Mouse (Mus musculus): ENCODE measurements around the gene Dnah10.
A peak's percentile ranks its signal among the peaks of the same experiment; 100 is the strongest.
"Not testable (repeated sequence)": the region's sequence is repeated elsewhere in the genome, so short reads cannot be mapped to it uniquely, and the experiment has no call there.

Gene Dnah10

DNA sequence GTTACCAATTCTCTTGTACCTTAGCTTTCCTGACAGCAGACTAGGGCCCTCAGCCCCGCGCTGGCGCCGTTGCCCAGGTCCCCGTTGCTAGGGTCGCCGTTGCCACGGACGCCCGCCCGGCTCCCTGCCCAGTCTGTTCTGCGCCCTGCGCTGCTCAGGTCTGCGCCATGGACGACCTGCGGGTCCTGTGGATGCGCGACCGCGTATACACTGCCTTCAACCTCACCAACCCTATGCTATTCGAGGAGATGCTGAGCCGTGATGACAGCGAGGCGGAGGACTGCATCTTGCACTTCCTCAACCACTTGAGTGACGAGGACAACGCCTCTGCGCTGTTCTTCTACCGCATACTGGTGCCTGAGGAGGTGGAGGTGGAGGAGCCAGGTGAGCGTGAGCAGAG lies at the start of gene Dnah10:
Gene Dnah10 (plus strand): TSS at position 89 of the 400 bp plus-strand sequence.
- no peak for DNase-seq

DNA sequence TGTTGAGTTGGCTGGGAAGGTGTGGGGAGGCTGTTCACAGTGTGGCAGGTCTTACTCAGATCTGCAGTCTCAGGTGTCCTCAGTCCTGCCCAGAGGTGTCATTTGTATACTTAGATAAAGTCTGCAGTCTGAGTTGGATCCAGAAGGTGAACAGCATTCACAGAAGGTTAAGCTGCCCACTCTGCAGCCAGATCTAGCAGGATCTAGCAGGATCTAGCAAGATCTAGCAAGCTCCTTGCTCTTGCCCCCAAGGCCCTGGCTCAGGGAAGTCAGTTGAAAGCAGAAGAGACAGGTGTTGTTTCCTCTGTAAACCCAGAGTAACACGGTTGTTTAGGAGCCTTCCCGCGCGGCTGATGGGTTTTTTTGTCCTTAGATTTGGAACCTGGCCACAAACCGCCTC lies 11.1 kb upstream of the Dnah10 start:
- no peak for DNase-seq

DNA sequence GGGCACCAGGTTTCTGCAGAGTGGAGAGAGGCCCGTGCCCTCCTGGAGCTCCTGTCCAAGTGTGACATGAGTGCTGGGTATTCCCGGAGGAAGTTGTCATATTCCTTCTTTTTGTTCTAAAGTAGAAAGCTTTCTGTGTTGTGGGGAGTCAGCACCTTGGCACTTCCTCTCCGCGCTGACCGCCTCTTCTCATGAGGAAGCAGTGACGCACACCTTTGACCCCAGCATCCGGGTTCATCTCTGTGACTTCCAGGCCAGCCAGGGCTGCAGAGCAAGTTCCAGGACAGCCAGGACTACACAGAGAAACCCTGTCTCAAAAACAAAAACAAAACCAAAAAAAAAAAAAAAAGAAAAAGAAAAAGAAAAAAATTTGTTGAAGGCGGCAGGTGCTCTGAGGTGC lies 9.8 kb upstream of the Dnah10 start:
- DNase-seq: no peak

DNA sequence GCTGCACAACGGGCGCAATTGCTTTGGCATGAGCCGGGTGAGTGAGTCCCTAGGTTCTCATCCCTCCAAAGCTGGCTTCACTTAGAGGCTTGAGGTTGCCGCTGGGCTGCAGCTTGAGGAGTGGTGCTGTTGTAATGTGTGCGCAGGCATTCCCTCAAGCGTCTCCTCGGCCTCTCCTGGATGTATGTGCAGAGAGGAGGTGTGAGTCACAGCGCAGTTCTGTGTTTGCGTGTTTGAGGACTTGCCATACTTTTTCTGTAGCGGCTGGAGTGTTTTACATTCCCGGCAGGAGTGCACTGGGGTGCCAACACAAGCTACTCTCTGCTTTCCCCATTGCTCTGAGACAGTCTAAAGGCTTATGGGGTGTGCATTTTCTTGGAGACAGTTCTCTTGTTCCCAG lies 6.9 kb upstream of the Dnah10 start:
- no peak for DNase-seq

DNA sequence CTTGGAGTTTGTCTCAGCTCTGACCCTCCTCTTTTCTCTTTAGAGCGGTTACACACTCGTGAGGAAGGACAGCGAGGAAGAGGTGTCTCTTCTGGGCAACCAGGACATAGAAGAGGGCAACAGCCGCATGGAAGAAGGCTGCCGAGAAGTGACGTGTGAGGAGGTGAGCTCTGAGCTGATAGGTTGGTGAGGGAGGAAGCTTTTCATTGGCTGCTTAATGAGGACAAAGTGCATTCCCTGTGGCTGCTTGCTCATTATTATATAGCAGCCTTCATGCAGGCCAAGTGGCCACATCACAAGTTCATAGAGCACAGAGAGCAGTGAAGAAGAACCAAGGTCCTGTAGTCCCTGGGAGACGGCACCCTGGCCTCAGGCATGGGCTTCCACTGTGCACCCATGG lies 6.5 kb upstream of the Dnah10 start:
- no peak for DNase-seq

DNA sequence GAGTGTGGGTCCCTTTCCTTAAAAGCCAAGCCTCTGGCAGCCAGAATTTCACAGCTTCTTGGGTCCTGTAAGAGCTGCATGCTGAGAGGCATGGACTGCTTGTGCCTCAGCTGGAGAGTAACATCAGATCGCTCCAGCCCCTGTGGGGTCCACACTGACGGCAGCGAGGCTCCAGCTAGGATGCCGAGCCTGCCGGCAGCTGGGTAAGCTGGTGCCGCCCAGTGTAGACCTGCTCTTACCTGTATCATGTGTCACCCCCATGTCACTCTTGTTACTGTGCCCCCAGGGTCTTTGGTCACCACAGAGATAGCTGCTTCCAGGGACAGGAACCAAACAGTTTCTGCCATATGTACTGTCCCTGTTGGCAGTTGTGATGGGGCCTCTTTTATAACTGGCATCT lies 1.8 kb upstream of the Dnah10 start:
- no peak for DNase-seq

DNA sequence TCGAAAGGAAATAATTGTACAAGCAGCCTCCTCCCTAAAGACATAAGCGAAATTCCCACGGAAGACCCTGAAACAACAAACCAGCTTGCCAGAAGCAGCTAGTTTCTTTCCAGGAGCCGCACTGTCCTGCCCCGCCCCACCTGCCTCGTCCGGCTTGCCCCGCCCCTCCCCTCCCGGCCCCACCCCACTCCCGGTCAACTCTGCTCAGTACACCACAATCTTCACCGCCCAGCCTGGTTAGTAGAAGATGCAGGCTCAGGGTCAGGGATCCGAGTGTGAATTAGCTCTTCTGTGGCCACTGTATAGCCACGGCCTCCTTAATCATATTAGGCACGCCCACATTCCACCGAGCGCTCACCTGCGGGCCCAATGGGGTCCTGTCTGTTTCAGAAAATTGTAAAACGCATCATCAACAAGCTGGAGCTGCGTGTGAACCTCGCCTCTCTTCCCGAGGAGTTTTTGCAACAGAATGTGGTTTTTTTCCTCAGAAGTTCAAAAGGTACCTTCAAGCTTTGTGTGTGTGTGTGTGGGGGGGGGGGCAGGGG lies 4.8 kb downstream of the Dnah10 start:
- peak; percentile 5 to 10 for DNase-seq

DNA sequence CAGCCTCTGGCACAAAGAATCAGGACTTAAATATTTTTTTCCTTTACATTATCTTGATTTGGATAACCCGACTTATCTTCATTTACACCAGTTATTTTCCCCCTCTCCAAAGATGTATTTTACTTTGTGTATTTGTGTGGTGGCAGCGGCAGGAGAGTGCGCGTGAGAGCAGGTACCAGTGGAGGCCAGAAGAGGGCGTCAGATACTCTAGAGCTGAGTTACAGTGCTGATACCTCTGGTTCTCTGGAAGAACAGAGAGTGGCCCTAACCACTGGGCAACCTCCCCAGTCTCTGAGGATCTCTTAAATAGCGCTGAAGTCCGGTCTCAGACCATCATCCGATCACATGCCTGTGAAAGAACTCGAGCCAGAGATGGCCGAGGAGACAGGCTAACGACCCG lies 9.1 kb downstream of the Dnah10 start:
- no peak for DNase-seq

DNA sequence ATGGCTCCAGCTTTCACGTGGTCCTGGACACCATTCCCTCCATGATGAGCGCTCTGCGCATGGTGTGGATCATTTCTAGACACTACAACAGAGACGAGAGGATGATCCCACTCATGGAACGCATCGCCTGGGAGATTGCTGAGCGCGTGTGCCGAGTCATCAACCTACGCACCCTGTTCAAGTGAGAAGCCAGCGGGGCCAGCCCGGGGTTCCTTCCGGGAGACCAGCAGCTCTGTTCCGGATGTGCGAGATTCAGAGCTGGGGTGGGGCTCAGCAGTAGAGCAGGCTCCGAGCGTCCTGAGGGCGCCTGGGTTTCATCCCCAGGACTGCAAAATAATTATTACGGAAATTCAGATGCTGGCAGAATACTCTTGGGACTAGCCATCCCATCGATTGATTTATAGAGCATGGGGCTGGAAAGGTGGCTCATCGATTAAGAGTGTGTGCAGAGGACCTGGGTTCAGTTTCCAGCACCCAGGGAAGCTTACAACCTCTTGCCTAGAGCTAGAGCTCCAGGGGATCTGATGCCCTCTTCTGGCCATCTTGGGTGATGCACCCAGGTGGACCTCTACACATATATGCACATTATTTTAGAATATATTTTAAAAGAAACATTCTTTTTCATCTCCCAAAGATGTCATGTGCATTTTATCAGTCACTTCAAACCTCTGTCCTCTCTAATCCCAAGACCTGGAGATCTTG lies 17.2 kb downstream of the Dnah10 start:
- DNase-seq: peak in 1 of 2 experiments; percentile 10

DNA sequence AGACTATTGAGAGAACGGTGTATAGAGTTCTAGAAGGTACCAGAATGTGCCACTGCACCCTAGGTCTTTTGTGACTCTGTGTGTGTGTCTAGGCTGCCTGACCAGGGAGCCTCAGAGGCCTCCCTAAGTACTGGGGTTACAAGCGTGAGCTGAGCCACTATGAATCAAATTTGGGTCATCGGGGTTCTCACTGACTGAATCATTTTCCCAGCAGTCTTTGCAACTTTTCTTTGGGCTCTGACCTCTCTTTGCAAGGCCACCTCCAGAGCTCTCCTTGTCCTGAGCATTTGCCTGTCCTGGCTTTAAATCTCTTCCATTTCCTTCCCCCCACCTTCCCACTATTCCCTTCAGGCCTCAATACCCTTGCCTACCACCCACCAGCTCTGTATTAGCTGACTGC lies 19.0 kb downstream of the Dnah10 start:
- DNase-seq: no peak

DNA sequence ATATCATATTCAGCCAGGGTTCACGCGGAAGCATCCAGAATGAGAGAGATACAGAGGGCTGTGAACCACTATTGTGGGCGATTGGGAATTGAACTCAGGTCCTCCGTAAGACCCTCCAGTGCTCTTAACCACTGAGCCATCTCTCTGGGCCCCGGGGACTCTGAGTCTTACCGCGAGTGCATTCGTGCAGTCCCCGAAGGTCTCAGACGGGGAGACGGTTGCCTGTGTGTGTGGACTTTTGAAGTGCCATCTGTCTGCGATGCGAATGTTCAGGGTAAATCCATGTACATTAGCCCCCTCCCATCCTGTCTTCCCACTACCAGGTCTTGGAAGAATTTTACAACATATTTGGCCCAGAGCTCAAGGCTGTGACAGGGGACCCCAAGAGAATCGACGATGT lies 21.3 kb downstream of the Dnah10 start:
- no peak for DNase-seq

DNA sequence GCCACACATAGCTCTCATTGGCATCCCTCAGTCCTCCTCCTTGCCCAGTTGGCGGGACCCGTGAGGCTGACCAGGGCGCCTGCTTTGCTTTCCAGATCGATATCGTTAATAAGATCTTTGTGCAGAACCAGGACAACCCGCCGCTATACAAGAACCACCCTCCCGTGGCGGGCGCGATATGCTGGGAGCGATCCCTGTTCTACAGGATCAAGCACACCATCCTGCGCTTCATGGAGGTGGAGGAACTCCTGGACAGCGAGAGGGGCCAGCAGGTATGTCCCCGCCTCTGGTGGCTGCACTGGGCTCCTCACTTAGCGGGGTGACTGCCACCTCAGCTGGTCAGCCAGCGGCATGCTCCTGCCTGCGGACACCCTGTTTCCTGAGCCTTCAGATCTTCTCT lies 23.4 kb downstream of the Dnah10 start:
- no peak for DNase-seq

DNA sequence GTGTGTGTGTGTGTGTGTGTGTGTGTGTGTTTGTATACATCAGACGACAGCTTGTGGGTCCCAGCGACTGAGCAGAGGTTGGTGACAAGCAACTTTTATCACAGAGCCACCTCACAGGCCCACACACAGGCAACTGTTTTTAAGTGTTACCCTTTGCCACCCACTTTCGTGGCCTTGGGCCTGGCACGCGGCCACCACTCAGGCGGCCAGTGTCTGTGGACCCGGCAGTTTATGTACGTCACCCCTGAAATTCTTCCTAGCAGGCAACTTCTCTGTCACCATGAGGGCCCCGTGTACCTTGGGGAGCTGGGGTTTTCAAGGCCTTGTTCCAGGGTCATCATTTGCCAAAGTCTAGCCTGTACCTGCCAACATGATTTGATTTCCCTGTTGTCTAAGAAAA lies 26.8 kb downstream of the Dnah10 start:
- DNase-seq: no peak

DNA sequence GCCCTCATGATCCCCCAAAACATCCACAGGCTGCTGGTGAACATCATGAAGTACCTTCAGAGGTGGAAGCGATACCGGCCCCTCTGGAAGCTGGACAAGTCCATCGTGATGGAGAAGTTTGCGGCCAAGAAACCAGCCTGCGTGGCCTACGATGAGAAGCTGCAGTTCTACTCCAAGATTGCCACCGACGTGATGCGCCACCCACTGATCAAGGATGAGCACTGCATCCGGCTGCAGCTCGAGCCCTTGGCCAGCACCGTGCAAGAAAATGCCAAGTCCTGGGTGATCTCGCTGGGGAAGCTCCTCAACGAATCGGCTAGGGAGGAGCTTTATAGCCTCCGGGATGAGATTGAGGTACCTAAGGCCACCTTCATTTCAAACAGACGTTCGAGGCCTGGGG lies 36.1 kb downstream of the Dnah10 start:
- peak in 1 of 2 experiments; percentile 8 for DNase-seq

DNA sequence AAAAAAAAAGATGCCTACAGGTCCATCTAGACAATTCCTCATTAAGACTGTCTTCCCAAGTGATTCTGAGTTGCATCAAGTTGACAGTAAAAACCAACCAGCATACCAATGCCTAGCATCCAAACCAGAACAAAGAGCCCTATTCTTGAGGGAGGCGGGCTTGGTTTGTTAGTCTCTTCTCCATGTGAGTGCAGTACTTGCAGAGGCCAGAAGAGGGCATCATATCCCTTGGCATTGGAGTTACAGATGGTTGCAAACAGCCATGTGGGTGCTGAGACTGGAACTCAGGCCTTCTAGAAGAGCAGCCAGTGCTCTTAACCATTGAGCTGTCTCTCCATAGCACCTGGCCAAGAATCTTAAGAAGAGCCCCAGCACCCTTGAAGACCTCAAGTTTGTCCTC lies 36.9 kb downstream of the Dnah10 start:
- peak in 1 of 2 experiments; percentile 19 for DNase-seq

DNA sequence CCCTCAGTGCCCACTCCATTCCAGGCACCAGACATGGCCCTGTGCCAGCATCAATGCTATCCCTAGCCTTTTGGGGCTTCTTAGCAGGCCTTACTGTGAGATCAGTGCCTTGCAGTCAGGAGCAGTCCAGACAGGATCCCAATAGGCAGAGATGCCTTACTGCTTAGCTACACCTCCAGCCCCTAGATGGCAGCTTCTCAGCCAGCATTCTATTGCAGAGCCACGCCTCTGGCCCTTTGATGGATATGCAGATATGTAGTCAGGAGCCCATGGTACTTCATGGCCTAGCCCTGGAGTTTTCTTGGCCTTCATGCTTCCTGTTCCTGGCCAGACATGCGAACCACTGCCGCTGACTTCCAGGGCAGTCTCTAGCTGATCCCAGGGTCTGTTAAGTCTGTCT lies 49.7 kb downstream of the Dnah10 start:
- DNase-seq: no peak

DNA sequence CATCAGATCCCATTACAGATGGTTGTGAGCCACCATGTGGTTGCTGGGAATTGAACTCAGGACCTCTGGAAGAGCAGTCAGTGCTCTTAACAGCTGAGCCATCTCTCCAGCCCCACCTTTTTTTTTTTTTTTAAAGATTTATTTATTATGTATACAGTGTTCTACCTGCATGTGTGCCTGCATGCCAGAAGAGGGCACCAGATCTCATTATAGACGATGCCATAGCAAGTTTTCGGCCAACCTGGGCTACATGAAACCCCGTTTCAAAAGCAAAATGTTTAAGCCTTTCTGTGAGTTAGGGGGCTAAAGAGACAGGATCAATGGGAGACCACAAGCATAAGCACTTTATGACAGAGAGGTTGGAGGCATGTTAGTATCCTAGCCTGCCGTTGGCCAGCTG lies 51.4 kb downstream of the Dnah10 start:
- not testable (repeated sequence) for DNase-seq

DNA sequence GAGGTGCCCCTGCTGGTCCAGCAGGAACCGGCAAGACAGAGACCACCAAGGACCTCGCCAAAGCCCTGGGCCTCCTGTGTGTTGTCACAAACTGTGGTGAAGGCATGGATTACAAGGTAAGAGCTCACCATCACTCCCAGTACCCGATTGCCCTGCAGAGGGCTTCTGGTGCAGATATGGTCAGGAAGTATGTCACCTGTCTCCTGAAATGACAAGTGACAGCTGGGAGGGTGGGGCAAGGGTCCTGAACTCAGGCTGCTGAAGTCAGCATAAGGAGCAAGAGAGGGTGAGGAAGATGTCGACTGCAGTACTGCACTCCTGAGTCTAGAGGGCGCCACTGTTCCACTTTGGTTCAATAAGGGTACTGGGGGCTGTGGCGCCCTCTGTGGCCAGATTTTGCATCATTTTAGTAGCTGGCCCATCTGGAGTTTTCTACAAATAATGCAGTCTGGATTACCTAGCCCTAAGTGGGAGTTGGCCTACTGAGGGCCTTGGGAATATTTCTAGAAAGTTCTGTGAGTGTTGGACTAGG lies 52.4 kb downstream of the Dnah10 start:
- DNase-seq: peak; percentile 71 to 75

DNA sequence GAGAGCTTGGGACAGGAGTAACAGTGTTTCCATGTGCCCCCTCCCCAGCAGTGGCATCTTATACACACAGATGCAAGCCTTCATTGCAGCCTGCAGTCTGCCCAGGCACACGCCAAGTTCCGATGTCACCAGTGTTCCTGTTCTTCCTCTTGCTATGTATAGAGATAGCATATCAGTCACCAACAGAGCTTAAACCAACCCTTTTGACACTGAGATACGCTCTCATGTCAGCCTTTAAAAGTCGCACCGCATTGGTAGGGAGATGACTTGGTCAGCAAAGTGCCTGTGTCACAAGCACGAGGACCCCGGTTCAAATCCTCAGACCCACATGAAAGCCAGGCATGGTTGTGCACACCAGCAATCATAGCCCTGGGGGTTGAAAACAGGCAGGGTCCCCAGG lies 55.0 kb downstream of the Dnah10 start:
- DNase-seq: no peak

DNA sequence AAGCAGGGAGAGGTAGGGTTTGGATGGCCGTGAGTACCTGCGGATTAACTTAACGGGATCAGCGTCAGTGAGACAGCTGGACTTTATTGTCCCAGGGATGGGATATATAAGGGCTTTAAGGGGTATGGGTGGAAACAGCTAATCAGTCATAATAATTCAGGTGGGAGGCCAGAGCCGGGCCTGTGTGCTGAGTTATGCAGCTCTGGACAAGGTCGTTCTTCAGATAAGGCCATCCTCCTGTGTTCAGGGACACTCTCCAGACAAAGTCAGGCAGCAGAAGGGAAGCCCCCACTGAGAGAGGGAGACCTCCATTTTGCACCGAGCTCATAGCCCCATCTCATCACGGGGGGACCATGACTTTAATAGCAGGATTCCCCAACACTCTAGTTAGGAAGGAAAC lies 56.8 kb downstream of the Dnah10 start:
- no peak for DNase-seq

DNA sequence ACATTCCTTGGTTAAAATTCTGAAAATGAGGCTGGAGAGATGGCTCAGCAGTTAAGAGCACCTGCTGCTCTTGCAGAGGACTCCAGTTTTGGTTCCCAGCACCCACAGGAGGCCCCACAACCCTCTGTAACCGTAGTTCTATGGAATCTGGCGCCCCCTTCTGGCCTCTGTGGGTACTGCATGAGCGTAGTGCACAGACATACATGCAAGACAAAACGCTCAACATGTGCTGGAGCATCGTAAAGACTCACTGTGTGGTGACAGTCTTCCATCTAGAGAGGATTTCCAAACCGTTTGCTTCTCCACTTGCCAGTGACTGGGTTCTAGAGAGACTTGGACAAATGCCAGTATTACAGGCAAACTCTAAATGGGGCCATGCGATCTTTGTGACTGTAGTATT lies 60.8 kb downstream of the Dnah10 start:
- DNase-seq: peak; percentile 37 to 43

DNA sequence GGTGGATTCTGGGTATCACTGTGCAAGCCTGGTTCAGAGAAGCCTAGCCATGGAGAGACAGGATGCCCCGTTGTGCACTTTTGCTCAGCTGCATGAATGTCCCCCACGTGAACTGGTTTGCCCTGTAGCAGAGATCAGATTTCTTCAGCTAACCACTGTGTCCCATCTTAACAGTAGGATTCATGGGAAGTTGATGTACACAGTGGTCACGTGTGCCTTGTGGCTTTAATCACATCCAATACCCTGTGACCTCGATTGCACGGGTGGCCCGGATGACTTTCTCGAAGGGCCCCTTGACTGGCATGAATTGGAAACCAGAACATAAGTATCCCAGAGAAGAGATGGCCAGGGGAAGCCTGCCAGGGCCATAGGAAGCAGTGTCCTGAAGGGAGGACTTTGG lies 67.2 kb downstream of the Dnah10 start:
- DNase-seq: no peak

DNA sequence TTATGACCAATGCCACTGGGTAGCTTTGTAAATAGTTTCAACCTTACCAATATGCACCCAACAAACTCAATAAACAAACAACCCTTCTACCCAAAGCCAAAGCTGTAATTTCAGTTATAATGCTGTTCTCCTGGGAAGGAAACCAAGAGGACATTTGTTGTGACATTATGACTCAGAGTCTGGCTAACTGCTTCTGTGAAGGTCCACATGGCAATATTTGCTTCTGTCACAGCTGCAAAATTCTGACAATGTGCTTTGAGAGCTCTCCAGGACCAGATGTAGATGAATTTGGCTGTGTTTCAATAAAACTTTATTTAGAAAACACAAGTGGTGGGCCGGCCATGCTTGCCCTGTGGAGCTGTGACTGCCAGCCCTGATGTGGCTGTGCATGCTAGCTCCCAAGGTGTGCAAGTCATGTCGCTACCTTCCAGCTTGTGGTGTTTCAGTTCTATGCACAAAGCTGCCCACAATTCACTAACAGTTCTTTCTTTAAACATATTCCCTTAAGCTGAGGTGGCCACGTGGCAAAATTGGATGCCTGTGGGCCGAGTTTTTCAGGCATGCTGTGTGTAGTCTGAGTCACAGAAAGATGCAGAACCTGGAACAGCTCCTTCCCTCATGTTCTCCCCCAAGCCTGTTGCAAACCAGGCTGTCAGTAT lies 85.0 kb downstream of the Dnah10 start:
- no peak for DNase-seq

DNA sequence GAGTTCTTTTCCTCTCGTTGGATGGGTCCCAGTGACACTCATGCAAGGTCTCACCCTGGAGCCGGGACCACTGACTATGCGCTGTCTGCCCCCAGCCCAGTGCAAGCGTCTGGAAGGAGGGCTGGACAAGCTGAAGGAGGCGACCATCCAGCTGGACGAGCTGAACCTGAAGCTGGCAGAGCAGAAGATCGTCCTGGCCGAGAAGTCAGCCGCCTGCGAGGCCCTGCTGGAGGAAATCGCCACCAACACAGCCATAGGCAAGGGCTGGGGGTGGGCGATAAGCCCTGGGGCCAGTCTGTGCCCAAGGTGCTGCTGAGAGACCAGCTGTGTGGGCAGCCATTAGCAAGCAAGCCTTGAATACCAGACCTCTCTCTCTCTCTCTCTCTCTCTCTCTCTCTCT lies 87.6 kb downstream of the Dnah10 start:
- no peak for DNase-seq
